Mouse (Mus musculus): ENCODE measurements around the gene Hibadh. TPM values are rescaled to one million over a fixed set of nuclear protein-coding genes. Genes with fewer than 3 reads are reported as not detected.

The Hibadh gene
- total RNA-seq, 2 experiments from 2014 or later, result 38.3 to 40.6 TPM

DNA sequence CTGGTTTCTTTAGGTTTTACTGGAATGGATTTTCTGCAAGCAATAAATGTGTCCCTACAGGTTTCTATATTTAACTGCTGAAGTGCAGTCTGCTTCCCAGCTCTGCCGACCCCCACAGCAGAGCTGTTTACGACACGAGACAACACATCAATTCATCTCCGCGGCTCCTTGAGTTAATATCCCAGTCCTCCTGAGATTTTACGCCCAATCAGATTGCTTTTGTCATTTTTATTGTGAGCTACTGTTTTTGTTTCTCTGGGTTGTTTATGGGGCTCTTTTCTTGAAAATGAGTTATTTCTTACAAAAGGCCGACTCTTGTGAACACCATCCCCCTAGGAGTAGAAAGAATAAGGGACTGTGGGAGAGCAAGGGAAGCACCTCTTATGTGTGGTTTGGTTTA is 2.0 kb upstream of the Hibadh start:
- intact Hi-C loops (cut with DNase I), result loop anchor here (5.0 kb wide), 1 partner anchor 70 kb away; the partner anchor contains the start of gene Tax1bp1

DNA sequence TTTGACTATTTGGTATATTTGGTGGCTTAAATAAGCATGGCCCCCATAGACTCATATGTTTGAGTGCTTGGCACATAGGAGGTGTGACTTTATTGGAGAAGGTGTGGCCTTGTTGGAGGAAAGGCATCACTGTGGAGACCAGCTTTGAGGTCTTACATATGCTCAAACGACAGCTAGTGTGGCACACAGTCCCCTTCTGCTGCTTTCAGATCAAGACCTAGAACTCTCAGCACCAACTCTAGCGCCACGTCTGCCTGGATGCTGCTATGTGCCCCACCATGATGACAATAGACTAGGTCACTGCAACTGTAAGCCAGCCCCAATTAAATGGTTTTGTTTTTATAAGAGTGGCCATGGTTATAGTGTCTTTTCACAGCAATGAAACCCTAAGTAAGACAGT is 887 bp upstream of the Hibadh start:
- intact Hi-C loops (cut with DNase I), result loop anchor here (5.0 kb wide), 1 partner anchor 71 kb away; the partner anchor contains the start of gene Tax1bp1
- DNase-seq (ENCODE audit: low spot score in 2 of 2), result no peak

More for the DNA sequence above, 2.0 kb upstream of the Hibadh start:
- DNase-seq (ENCODE audit: low spot score in 2 of 2), result no peak

DNA sequence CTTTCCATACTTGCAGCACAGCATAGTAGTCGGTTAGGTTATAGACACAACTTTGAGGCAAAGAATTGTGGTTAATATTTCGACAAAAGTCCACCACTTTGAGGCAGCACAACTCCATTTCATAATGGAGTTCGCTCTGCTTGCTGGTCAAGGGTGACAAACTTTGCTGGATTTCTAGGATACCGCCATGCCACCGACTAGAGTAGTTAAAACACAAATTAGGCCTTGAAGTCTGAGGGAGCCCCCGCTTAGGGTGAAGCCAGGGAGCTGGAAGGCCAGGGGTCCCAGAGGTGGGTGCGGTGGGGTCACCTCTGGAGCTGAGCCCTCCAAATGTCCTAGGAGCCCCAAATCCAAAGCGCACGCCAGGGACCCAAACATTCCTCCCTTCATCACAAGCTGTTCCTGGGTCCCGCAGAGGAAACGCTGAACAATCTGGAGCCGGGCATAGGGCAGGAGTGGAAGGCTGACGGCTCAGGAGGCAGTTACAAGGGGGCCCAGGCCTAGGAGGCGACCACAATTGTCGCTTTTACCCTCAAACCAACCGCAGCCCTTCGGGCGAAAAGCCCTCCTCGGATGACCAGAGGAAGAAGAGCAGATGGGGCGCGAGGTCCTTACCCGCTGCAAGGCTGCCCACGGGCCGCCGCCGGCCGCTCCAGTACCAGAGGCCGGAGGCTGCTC is 504 bp downstream of the Hibadh start:
- intact Hi-C loops (cut with DNase I), result loop anchor here (5.0 kb wide), 1 partner anchor 73 kb away; the partner anchor contains the start of gene Tax1bp1

DNA sequence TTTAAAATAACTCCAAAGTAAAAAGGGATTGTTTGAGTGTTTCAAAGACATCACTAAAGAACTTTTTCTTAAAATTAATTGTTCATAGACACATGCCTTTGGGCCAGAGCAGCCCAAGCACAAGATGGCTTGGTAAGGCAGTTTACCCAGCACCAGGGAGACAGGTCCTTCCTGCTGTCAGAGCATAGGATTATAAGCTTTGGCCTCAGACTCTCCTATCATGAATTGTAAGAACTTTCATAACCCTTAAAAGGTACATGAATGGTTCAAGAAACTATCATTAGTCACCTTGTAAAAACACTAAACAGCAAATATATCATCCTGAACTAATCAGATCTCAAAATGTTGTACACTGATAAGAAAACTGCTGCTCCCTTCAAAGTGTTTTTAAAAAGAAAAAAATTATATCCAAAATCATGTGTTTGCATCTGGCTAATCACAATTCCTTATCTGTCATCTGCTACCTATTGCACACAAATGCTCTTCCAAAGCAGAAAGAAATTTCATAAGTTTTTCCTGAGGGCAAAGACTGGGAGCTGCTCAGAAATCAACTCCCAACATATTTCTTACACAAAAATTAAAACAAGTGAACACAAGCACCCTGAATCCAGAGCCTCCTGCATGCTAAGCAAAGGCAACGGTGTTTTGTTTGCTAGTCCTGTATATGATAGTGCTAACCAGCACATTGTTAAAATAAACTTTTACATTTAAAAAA is 1.6 kb downstream of the Hibadh start:
- intact Hi-C loops (cut with DNase I), result no loop called here

More for the DNA sequence above, 504 bp downstream of the Hibadh start:
- DNase-seq (ENCODE audit: low spot score in 2 of 2), result peak; percentile 5 to 8

DNA sequence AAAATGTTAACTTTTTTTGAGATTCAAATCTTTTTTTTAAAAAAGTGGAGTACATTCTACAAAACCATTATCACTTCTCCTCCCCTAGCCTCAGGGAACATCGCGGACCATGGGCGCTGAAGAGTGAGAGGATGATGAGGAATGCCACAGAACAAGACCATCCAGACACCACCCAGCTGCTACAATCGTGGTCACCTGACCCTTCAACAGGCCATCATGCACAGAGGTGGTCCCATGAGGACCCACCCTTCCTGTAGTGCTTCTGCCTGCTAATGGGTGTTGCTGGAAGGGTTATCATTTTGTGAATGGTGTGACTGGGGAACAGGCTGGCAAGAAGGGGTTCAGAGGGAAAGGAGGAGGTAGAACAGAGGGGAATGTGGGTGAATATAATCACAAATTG is 2.9 kb downstream of the Hibadh start:
- DNase-seq (ENCODE audit: low spot score in 2 of 2), result no peak
- intact Hi-C loops (cut with DNase I), result no loop called here

More for the DNA sequence above, 1.6 kb downstream of the Hibadh start:
- DNase-seq (ENCODE audit: low spot score in 2 of 2), result no peak

DNA sequence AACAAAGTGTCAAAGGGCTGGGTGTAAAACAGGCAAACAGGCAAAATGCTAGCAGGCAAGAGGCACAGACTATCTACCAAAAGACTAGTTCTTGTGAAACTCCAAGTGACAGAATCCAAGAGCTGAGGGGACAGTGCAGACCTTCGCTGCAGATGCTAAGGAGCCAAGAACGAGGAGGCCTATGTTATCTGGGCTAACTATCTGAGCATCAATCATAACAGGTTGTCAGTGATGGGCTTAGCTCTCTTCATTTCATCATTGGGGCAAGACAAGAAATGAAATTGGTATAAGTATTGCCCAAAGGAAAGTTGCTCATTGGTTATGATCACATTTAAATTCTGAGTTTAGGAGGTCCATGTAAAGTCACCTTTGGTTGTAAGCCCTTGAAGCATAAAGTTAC is 4.8 kb downstream of the Hibadh start:
- intact Hi-C loops (cut with DNase I), result no loop called here
- no peak for DNase-seq (ENCODE audit: low spot score in 2 of 2)

DNA sequence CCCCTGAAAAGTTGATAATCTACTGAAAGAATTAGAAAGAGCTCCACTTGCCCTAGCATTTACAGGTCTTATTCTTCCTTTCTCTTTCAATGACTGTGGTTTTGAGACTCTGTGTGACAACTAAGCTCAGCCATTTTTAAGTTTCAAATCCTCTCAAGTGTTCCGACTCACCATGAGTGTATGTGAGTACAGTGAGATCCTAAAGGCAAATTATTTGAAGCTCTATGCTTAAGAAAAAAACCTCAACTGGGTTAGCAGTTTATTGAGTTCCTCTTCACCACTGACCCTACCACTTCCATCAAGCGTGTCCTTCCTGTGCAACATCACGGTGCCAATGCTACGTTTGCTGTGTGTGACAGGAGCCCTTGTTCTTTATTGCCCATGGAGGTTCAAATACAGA is 9.6 kb downstream of the Hibadh start:
- intact Hi-C loops (cut with DNase I), result no loop called here
- no peak for DNase-seq (ENCODE audit: low spot score in 2 of 2)

DNA sequence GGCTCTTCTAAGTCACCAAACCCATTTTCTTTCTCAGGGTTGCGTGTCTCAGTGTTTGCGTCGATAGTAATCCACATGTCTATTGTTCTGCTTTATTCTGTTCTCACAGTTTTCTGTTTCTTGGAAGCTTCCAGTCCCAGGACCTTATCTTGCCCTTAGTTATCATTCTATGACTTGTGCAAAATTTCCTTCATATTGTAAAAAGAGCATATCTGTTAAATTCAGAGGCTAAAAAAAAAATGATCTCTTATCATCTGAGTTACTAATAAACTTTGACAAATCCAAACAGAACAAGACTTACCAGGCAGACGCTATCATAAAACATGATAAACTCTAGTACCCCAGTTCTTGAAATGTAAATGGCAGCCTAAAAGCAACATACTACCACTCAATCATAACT is 11.0 kb downstream of the Hibadh start:
- intact Hi-C loops (cut with DNase I), result no loop called here
- no peak for DNase-seq (ENCODE audit: low spot score in 2 of 2)

DNA sequence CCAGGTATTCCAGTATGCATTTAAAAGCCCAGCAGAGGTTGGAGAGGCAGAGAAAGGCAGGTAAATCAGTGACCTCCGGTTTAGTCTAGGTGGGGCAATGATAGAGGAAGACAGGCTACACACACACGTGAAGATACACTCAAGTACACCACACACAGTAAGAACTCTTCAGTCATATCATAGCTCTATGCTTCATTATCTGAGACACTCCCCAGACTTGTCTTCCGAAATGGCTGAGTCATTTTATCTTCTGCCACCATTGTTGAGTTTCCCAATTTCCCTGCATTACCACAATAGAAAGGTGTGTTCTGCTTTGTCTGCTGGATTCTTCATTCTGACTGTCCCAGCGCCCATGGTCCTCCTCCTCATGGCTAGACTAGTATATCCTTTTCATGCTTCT is 13.5 kb downstream of the Hibadh start:
- intact Hi-C loops (cut with DNase I), result no loop called here

DNA sequence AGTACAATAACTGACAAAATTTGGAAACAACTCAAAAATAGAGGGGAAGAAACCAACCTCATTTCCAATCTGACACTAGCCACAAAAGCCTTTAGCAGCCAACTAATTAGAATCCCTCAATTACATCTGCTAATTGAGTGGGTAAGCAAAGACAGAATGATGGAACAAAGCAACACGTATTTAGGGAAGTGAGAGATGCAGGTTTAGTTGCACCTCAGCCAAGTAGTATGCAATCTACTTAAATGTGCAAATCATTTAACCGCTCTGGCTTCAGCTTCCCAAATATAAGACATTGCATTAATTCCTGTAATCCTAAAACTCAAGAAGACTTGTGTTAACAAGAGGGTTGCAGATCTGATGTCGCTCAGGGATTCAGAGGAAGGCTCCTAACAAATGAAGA is 16.4 kb downstream of the Hibadh start:
- no peak for DNase-seq (ENCODE audit: low spot score in 2 of 2)
- intact Hi-C loops (cut with DNase I), result no loop called here

More for the DNA sequence above, 13.5 kb downstream of the Hibadh start:
- DNase-seq (ENCODE audit: low spot score in 2 of 2), result no peak

DNA sequence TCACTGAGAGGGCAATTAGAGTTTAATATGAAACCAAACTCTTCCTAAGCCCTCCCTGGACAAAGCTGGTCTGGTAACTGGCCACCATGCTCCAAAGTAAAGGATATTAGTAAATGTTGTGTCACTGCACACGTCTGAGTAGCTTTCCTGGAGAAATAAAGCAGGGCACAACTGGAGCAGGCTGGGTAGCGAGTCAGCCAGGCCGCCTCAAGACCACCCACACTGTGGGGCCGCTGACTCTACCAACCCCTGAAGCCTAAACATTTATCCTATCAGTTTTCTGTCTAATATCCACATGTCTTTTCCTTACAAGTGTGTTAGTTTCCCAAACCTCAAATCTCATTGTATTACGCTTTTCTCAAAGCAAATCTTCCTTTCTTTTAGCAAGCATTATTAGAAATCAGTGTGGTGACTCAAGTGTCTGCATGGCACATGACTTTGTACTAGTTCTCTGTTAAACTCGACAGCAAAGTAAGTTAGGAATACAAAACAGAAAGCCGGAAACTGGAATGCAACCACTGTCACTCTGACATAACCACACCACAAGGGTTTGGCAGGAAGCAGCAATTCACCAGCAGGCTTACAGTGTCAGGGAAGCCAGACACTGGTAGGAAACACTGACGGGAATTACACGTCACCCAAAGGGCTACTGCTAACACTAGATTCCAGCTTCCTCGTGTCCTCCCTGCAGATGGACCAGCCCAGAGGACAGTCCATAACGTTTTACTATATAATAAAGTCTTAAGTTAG is 18.3 kb downstream of the Hibadh start:
- intact Hi-C loops (cut with DNase I), result no loop called here
- DNase-seq (ENCODE audit: low spot score in 2 of 2), result no peak

DNA sequence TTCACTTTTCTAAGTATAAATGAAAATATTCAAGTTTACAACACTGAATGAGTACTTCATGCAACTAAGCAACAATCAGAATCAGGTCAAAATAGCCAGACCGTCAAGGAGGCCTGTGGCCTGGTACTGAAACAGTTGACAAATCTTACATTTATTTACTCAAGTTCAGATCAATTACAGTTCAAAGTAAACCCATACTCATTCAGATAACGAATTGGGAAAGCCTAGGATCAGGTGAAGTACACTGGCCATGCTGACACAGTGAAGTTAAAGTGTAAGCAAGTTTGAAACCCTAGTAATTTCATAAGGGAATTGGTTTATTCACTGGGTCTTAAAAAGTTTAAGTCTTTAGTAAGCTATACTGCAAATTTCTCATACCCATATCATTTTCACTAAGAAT is 20.1 kb downstream of the Hibadh start:
- intact Hi-C loops (cut with DNase I), result no loop called here
- no peak for DNase-seq (ENCODE audit: low spot score in 2 of 2)

DNA sequence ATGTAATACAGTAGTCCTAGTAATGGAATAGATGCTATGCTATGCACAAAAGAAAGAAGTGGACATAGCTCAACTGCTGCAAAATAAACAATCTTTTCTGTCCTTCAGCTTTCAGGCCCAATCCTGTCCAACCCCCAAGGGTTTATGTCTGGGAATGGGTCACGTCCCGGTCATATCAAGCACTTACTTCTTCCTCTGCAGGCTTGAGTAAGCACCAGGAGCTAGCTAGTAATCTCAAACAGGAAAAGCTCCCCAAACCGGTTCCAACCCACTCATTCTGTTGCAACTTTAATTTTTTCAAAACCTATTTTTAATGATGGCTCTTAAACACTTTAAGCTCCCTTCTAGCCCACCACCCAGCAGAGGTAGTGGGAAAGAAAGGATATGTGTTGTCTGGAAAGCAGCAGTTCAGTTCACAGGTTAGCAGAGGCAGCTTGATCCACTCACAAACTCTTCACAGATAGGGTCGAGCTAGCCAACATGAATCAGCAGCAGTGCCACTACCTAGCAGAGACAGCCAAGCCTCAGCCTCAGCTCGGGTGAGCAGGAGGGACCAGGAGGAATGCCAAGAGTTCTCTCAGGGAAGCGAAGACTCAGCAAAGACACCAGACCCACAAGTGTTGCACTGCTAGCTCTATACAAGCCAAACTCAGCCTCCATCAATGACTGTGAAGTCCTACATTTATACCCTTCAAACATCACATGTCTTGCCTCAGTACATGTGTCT is 30.4 kb downstream of the Hibadh start:
- no peak for DNase-seq (ENCODE audit: low spot score in 2 of 2)

DNA sequence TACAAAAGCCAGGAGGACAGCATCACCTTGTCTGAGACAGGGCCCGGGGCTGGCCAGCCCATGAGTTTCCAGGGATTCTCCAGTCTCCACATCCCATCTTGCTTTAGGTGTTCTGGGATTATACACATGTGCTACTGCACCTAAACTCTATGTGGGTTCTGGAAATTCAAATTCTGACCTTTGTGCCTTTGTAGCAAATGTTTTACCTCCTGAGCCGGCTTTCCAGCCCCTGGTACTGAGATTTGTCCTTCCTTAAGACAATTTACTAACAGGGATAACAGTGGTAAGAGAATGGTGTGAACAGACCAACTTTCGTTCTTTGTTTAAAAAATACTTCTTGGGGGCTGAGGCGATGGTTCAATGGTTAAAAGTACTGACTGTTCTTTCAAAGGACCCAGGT is 32.1 kb downstream of the Hibadh start:
- no peak for DNase-seq (ENCODE audit: low spot score in 2 of 2)
- intact Hi-C loops (cut with DNase I), result no loop called here

More for the DNA sequence above, 30.4 kb downstream of the Hibadh start:
- intact Hi-C loops (cut with DNase I), result no loop called here

DNA sequence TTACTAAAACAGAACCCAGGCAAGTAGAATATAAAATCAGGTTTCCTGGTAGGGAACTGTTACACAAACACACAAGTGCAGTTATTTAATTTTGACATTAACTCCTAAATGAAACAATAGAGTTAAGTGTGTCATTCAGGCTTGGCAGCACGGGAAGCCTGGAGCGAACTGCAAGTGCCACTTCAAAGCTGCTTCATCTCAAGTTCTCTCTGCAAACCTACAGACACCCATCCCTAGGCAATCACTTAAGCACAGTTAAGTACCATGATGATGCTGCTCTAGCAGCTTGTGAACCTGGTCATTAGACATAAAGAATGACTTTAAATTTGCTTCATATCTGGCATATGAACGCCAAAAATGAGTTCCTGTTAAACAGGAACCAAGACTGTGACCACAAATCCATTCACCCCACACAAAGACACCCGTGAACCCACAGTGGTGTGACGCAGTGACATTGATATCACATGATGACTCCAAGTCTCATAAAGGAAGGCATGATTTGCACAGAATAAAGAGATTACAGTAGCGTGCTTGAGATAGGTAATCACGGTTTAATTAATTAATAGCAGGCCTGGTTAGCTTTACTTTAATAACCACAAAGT is 33.3 kb downstream of the Hibadh start:
- DNase-seq (ENCODE audit: low spot score in 2 of 2), result no peak
- intact Hi-C loops (cut with DNase I), result no loop called here

DNA sequence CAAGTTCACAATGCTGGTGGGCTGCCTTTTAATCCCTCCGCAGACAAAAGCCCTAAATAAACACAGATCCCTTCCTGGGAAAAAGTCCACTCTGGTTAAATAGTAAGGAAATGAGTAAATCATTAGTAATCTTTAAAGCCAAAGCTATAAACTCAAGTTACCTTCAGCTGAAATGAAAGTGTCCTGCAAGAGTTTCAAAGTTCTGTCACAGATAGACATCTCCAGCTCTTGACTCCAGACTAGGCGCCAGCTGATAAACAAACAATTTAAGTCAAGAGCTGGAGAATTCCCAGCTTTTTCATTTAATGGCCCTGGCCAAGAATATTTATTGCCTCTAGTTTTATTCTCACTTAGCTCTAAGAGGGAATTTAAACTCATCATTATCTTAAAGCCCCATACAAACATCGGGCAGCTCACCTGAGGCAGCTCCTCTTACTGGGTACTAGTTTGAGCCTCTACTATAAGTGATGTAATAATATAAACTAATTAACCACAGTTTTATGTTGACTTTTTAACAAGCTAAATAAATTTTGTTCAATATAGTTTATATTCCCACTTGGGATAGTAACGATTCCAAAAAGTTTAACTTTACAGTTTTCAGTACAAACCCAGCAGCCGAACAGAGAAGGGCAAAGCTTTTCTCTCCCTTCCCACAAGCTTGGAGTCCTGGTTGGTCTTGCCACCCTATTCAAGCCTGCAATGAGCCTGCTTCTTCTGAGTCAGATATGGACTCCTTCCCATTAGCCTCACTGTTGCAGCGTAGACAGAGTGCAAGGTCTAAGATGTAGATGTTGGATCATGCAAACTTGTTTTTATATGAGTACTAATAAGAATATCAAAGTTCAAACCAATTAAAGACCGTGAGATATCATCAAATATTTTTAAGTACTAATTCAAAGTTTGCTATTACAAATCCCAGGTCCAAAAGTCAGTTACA is 38.2 kb downstream of the Hibadh start:
- intact Hi-C loops (cut with DNase I), result loop anchor here (5.0 kb wide), 1 partner anchor 295 kb away; no protein-coding TSS in a partner anchor

DNA sequence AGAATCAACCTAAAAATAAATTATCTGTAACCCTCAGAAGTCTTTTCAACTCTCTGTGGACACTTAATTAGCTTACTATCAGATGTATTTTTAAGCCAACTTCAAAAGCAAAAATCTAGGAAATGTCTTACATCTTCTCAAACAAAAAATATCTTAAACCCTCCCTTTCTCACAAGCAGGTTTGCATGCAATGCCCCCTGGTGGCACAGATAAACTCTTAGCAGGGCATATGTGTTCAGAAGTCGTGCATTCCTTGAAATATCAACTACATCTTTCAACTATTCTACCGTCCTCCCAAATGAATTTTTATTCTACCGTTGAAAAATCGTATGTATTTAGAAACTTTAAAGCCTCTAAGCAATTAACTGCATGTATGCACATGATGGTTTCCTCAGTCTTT is 39.1 kb downstream of the Hibadh start:
- DNase-seq (ENCODE audit: low spot score in 2 of 2), result peak; percentile 47 to 63
- intact Hi-C loops (cut with DNase I), result loop anchor here (5.0 kb wide), 1 partner anchor 294 kb away; no protein-coding TSS in a partner anchor

More for the DNA sequence above, 38.2 kb downstream of the Hibadh start:
- no peak for DNase-seq (ENCODE audit: low spot score in 2 of 2)

DNA sequence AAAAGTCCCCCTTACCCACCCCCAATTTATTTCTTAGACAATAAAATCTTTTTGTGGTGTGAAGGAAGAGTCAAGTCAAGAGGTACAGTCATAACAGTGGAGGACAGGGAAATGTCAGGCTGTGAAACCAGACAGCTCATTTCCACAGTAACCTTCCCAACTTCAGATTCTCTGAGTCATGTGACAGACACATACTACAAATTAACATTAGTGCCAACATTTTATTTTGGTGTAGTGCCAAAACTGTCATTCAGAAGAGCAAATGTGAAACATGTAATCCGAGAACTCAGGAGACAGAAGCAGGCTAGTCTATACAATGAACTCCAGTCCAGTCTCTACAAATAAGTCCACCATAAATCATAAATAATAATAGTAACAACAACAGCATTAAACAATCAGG is 45.4 kb downstream of the Hibadh start:
- intact Hi-C loops (cut with DNase I), result no loop called here
- no peak for DNase-seq (ENCODE audit: low spot score in 2 of 2)

All from left cerebral cortex, postnatal 14 days (tissue).